Mouse (Mus musculus): ENCODE measurements at regions not wholly inside any gene's neighbourhood (a gene's known extent, or its start where the extent isn't known, plus 50 kb on each side); places are given as distances from the start of the nearest gene placed in this dataset.
"Not testable (repeated sequence)": the region's sequence is repeated elsewhere in the genome, so short reads cannot be mapped to it uniquely, and the experiment has no call there.

DNA sequence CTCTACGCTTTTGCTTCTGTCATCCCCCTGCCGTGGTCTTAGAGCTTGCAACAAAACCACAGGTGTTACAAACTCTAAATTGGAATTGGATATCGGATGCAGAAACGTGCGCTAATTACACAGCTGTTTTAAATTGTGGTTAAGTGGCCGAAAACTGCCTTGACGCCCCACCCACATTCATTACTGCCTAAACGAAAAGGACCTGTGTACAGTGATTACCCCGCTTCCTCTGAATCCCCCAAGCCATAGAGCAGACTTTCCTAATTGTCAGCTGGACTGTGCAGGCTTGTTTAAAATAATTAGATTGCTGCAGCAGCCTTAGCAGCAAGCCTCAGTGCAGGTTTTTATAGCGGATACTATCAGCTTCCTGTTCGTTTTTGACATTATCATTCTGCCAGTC lies 94.7 kb downstream of the Cxxc4 start:
- H3K4me3 ChIP-seq (ENCODE audit: low read depth, low read length): peak overlapping the region; percentile 19
- WGBS: 4% methylated on average over 11 of the region's 11 CpGs
- no peaks in the 10 kb centered on the region for H3K4me1 ChIP-seq (ENCODE audit: control insufficient read depth, insufficient read depth, low read length)
- peak; percentile 78 for ATAC-seq
- no peaks in the 10 kb centered on the region for H3K36me3 ChIP-seq (ENCODE audit: control insufficient read depth, insufficient read depth, low read length)
- peak; percentile 72 for DNase-seq (ENCODE audit: low spot score)
- H3K27me3 ChIP-seq (replicated peaks; ENCODE audit: control insufficient read depth, insufficient read depth, low read length): no peaks in the 10 kb centered on the region
- H3K9ac ChIP-seq (ENCODE audit: low read length): peak overlapping the region; percentile 47
- peak overlapping the region; percentile 58 for H3K4me2 ChIP-seq (ENCODE audit: low read length)
- no peak overlapping the region; the same call in 1 of the 2 replicates for H3K27ac ChIP-seq (ENCODE audit: low read depth, low read length)
- no peaks in the 10 kb centered on the region for H3K9me3 ChIP-seq (replicated peaks; ENCODE audit: control insufficient read depth, low read length)

DNA sequence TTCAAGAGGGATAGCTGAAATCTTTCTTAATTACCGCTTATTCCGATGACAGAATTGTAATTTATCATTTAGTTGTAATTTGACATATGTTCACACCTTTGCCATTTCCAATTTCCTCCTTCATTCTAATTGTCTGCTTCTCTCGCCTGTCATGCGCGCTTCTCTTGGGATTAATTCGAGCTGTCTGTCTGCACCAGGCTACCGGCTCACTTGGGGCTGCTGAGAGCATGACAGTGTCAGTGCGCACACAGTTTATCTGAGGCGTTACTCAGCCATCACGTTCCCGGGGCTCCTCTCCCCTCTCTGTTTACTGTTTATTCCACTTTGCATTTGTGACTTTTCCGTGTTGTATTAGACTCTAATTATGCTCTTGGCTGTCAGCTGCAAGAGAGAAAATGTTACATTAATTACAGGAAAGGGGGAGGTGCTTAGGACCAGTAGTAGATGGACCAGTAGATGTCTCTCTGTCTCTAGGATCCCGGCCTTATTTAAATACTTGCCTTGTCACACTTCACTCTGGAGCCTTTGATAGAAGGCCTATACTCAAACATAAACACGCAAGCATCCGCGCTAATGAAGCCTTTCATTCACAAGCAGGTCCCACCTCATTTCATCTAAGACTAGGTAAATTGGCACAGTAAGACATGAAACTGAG lies 95.3 kb downstream of the Cxxc4 start:
- no peaks in the 10 kb centered on the region for H3K36me3 ChIP-seq (ENCODE audit: control insufficient read depth, insufficient read depth, low read length)
- H3K27me3 ChIP-seq (replicated peaks; ENCODE audit: control insufficient read depth, insufficient read depth, low read length): no peaks in the 10 kb centered on the region
- H3K9me3 ChIP-seq (replicated peaks; ENCODE audit: control insufficient read depth, low read length): no peaks in the 10 kb centered on the region
- 21% methylated on average over 16 of the region's 16 CpGs for WGBS
- H3K4me1 ChIP-seq (ENCODE audit: control insufficient read depth, insufficient read depth, low read length): no peaks in the 10 kb centered on the region
- H3K4me3 ChIP-seq (ENCODE audit: low read depth, low read length): peak overlapping the region; percentile 19
- H3K9ac ChIP-seq (ENCODE audit: low read length): peak overlapping the region; percentile 47; the same call in 1 of the 2 replicates
- ATAC-seq (peak; percentile 92), DNase-seq (ENCODE audit: low spot score) (peak; percentile 73)
- H3K4me2 ChIP-seq (ENCODE audit: low read length): peak overlapping the region; percentile 58
- peak overlapping the region; percentile 52; the same call in 1 of the 2 replicates for H3K27ac ChIP-seq (ENCODE audit: low read depth, low read length)

DNA sequence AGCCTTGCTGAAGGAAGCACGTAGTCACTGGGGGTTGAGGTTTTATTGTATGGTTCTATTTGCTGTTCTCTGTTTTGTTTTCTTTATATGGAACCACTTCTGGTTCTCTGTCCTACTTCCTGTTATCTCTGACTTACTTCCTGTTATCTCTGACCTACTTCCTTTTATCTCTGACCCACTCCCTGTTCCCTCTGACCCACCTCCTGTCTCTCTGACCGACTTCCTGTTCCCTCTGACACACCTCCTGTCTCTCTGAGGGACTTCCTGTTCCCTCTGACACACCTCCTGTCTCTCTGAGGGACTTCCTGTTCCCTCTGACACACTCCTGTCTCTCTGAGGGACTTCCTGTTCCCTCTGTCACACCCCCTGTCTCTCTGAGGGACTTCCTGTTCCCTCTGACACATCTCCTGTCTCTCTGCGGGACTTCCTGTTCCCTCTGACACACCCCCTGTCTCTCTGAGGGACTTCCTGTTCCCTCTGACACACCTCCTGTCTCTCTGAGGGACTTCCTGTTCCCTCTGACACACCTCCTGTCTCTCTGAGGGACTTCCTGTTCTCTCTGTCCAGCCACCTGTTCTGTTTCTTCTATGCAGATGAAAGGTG lies 102.9 kb downstream of the Cxxc4 start:
- not testable (repeated sequence) for H3K9me3 ChIP-seq (replicated peaks; ENCODE audit: control insufficient read depth, low read length); H3K4me1 ChIP-seq (ENCODE audit: control insufficient read depth, insufficient read depth, low read length); DNase-seq (ENCODE audit: low spot score); H3K27me3 ChIP-seq (replicated peaks; ENCODE audit: control insufficient read depth, insufficient read depth, low read length); H3K4me3 ChIP-seq (ENCODE audit: low read depth, low read length); ATAC-seq; H3K36me3 ChIP-seq (ENCODE audit: control insufficient read depth, insufficient read depth, low read length); H3K27ac ChIP-seq (ENCODE audit: low read depth, low read length); H3K9ac ChIP-seq (ENCODE audit: low read length); H3K4me2 ChIP-seq (ENCODE audit: low read length)
- WGBS: 97% methylated on average over 3 of the region's 3 CpGs

DNA sequence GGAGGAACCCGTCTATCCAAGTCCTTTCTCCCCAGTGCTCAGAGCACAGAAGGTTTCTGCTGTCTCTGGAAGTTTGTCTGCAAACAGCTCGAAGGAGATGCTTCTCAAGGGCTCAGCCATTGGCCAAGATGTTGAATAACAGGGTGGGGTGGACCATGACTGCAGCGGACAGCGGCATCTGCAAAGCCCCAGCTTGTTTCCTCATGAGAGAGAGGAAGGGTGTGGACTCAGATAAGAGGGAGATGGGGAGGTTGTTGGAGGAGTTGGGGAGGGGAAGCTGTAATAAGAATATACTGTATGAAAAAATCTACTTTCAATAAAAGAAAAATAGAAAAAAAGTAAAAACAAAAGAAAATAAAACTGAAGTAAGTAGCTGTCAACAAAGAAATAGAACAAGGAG lies 129.7 kb downstream of the Cxxc4 start:
- no peak for ATAC-seq
- H3K36me3 ChIP-seq (ENCODE audit: control insufficient read depth, insufficient read depth, low read length): no peaks in the 10 kb centered on the region
- H3K4me1 ChIP-seq (ENCODE audit: control insufficient read depth, insufficient read depth, low read length): no peaks in the 10 kb centered on the region
- no peak for DNase-seq (ENCODE audit: low spot score)
- H3K9me3 ChIP-seq (replicated peaks; ENCODE audit: control insufficient read depth, low read length): no peaks in the 10 kb centered on the region
- no peak overlapping the region for H3K27ac ChIP-seq (ENCODE audit: low read depth, low read length)
- H3K4me2 ChIP-seq (ENCODE audit: low read length): no peak overlapping the region
- H3K4me3 ChIP-seq (ENCODE audit: low read depth, low read length): no peak overlapping the region
- no peaks in the 10 kb centered on the region for H3K27me3 ChIP-seq (replicated peaks; ENCODE audit: control insufficient read depth, insufficient read depth, low read length)
- 92% methylated on average over 4 of the region's 4 CpGs for WGBS
- no peak overlapping the region for H3K9ac ChIP-seq (ENCODE audit: low read length)

DNA sequence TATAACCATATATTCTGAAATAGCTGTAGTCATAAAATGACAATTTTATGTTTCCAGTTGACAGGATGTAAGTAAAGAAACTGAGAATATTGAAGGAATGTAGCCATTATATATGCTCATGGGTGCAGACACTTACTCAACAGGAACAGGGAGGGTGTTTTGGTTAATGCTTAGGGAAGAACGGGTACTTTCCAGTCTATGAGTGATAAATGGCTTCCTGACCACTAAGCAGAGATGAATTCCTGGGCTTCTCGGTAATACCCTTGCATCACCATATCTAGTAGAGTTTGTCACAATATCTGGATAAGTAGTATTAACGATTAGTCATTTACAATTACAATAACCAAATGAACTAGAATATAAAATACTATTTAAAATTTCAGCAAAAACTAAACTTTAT lies 130.5 kb downstream of the Cxxc4 start:
- Histone ChIP-seq H3K9ac (ENCODE audit: low read length) (no peak overlapping the region), H3K27me3 (replicated peaks; ENCODE audit: control insufficient read depth, insufficient read depth, low read length) (no peaks in the 10 kb centered on the region), H3K4me3 (ENCODE audit: low read depth, low read length) (no peak overlapping the region), H3K27ac (ENCODE audit: low read depth, low read length) (no peak overlapping the region), H3K4me2 (ENCODE audit: low read length) (no peak overlapping the region), H3K36me3 (ENCODE audit: control insufficient read depth, insufficient read depth, low read length) (no peaks in the 10 kb centered on the region), H3K9me3 (replicated peaks; ENCODE audit: control insufficient read depth, low read length) (no peaks in the 10 kb centered on the region), H3K4me1 (ENCODE audit: control insufficient read depth, insufficient read depth, low read length) (no peaks in the 10 kb centered on the region)
- WGBS: 93% methylated on average over 3 of the region's 3 CpGs
- ATAC-seq (no peak), DNase-seq (ENCODE audit: low spot score) (no peak)

DNA sequence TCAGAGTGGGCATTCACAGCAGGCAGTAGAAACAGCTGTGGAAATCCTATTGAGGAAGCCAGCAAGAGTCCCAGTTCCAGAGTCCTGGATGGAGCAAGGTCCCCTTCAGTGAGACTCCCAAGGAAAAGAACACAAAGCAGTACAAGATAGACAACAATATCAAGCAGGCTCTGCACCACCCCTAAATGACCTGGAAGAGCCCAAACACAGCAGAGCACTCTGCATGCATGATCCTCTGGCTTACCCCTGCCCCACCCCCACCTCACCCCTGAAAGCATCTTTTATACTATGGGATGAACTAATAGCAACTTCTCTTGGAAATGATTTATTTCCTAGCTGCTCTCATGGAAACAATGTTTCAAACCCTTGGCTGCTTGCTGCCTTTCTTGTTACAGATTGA lies 132.3 kb downstream of the Cxxc4 start:
- H3K9ac ChIP-seq (ENCODE audit: low read length): no peak overlapping the region
- ATAC-seq: 0 out of 2 replicates have a peak, but pooled peaks have one; percentile 12
- no peaks in the 10 kb centered on the region for H3K27me3 ChIP-seq (replicated peaks; ENCODE audit: control insufficient read depth, insufficient read depth, low read length)
- H3K4me3 ChIP-seq (ENCODE audit: low read depth, low read length): no peak overlapping the region
- no peak overlapping the region for H3K4me2 ChIP-seq (ENCODE audit: low read length)
- H3K36me3 ChIP-seq (ENCODE audit: control insufficient read depth, insufficient read depth, low read length): no peaks in the 10 kb centered on the region
- H3K4me1 ChIP-seq (ENCODE audit: control insufficient read depth, insufficient read depth, low read length): no peaks in the 10 kb centered on the region
- H3K27ac ChIP-seq (ENCODE audit: low read depth, low read length): no peak overlapping the region
- no peak for DNase-seq (ENCODE audit: low spot score)
- H3K9me3 ChIP-seq (replicated peaks; ENCODE audit: control insufficient read depth, low read length): no peaks in the 10 kb centered on the region

DNA sequence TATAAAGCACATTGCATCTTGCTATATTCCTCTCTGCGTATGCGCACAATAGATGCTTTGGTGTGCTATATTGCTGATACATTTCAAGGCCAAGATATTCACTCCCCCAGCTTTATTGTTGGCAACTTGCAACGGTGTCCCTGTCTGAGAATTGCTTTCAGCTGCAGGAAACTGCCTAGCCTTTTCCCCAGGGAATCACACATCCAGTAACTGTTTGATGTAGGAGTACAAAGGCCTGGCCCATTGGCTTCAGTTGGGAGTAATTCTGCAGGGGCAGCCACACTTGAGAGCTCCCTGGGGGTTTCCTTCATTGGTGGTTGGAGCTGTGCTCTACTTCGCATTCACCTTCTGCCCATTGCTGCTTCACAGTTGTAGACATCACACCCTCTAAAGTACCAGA lies 132.8 kb downstream of the Cxxc4 start:
- Histone ChIP-seq H3K27ac (ENCODE audit: low read depth, low read length) (no peak overlapping the region), H3K9ac (ENCODE audit: low read length) (no peak overlapping the region), H3K4me1 (ENCODE audit: control insufficient read depth, insufficient read depth, low read length) (no peaks in the 10 kb centered on the region), H3K36me3 (ENCODE audit: control insufficient read depth, insufficient read depth, low read length) (no peaks in the 10 kb centered on the region), H3K4me2 (ENCODE audit: low read length) (no peak overlapping the region), H3K9me3 (replicated peaks; ENCODE audit: control insufficient read depth, low read length) (no peaks in the 10 kb centered on the region), H3K4me3 (ENCODE audit: low read depth, low read length) (no peak overlapping the region), H3K27me3 (replicated peaks; ENCODE audit: control insufficient read depth, insufficient read depth, low read length) (no peaks in the 10 kb centered on the region)
- ATAC-seq (peak; percentile 58; the same call in 1 of the 2 replicates), DNase-seq (ENCODE audit: low spot score) (peak; percentile 34)
- 54% methylated on average over 4 of the region's 4 CpGs for WGBS

DNA sequence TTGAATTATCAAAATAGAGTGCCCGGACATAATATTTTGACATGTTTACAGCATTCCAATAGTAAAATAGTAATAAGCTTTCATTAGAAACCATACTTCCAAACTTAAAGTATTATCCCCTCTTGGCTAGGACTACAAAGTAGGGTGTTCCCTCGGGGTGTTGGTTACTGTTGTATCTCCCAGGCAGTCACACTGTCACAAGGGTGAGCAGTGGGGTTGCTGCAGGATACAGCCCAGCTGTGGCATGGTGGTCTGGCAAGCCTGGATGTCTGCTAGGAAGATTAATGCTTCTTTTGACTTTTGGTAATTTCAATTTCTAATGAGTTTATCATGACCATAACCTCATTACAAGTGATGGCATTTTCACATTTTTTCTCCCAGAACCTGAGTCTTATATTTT lies 143.3 kb downstream of the Cxxc4 start:
- Histone ChIP-seq H3K9me3 (replicated peaks; ENCODE audit: control insufficient read depth, low read length) (no peaks in the 10 kb centered on the region), H3K4me2 (ENCODE audit: low read length) (no peak overlapping the region), H3K27ac (ENCODE audit: low read depth, low read length) (no peak overlapping the region), H3K4me3 (ENCODE audit: low read depth, low read length) (no peak overlapping the region), H3K9ac (ENCODE audit: low read length) (no peak overlapping the region), H3K36me3 (ENCODE audit: control insufficient read depth, insufficient read depth, low read length) (no peaks in the 10 kb centered on the region), H3K4me1 (ENCODE audit: control insufficient read depth, insufficient read depth, low read length) (no peaks in the 10 kb centered on the region), H3K27me3 (replicated peaks; ENCODE audit: control insufficient read depth, insufficient read depth, low read length) (no peaks in the 10 kb centered on the region)
- DNase-seq (ENCODE audit: low spot score) (no peak), ATAC-seq (no peak)
- WGBS: 83% methylated on average over 2 of the region's 2 CpGs
